Mouse (Mus musculus) ovary, adult 18-20 months (tissue): ENCODE data around the gene Ubc.
"Not testable (repeated sequence)": the region's sequence is repeated elsewhere in the genome, so short reads cannot be mapped to it uniquely, and the experiment has no call there.

ENCODE experiments used
- DNase-seq: peaks from one replicate; pipeline ENCODE4 v3.0.0; 2022; ENCODE audit warnings: low spot score, mixed read lengths

The Ubc gene

DNA sequence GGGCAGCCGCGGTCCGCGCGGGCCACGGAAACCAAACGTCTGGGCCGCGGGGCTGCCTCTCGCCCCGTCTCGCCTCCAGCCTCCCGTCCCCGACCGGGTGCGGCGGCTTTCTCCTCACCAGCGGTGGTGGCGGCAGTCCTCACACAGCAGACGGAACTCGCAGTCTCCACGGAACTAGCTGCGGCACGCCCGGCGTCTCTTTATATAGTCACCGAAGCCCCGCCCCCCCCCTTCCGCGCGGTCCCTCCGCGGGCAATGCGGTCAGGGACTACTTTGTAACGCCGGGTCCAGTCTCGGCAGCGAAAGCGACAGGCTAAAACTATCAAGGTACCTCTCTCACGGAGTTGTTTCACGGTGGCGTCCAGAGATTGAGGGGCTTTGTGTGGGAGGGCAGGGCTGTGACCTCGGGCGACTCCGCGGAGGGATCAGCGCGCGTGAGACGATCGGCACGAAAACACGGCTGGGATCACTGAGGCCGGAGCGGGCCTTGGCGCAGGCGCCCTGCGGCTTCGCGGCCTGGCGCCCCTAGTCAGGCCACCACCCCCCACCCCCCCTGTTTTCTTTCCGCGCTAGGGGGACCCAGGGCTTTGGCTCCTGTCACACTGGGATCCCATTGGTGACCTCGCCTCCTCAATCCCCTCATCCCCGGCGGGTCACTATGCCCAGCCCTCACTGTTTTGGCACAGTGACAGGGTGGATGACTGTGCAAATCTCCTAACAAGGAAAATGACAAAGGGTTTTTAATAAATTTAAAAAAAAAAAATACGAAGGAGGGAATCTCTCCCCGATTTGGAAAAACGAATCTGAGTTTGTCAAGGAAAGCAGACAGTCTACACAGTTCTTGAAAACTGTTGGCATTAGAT lies at the start of gene Ubc:
Gene Ubc (minus strand): TSS at position 624 of the 863 bp plus-strand sequence.
- peak; percentile 90 for DNase-seq

DNA sequence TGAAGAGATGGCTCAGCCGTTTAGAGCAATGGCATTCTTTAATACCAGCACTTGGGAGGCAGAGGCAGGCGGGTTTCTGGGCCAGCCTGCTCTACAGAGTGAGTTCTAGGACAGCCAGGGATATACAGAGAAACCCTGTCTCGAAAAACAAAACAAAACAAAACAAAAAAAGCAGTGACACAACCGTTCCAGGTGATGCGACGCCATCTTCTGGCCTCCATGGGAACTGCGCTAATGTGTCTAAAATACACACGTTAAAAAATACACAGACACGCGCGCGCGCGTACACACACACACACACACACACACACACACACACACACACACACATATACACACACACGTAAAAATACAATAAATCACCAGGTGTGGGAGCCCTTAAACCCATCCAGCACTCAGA lies 44.3 kb upstream of the Ubc start:
- DNase-seq, result not testable (repeated sequence)

DNA sequence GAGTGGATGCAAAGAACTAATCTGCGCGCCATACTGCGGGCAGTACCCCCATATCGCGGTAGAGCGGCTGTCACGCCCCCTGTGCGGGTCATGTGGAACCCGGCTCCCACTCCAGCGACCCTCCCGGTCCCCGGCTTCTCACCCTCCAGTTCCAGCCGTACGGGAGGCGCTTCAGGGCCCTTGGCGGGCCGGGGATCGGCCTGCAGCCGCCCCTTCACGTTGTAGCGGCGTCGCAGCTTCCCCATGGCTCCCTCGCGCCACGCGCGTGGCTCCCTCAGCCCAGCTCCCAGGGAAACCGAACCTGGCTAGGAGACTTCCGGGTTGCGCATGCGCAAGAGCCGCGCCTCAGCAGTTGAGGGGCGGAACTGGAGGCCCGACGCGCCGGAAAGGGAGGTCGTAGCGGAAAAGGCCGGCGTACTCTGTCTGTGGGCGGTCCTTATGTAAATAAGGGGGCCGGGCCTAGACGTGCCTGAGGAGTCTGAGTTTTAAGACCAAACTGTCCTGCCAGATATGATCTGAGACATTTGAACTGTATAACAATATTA lies 43.9 kb upstream of the Ubc start, which contains the start of gene Dhx37:
Gene Dhx37 (minus strand): TSS at position 329 of the 545 bp plus-strand sequence.
- peak; percentile 91 for DNase-seq

DNA sequence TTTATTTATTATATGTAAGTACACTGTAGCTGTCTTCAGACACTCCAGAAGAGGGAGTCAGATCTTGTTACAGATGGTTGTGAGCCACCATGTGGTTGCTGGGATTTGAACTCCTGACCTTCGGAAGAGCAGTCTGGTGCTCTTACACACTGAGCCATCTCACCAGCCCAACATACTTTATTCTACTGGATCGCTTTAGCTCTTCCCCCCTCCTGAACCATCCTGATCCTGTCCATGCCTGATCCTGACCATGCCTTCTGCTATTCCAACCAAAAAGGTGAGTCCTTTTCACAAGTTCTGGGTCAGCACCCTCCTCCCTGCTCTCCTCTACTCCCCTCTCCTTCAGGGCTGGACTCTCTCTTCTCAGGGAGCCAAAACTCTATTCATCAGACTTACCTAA lies 42.3 kb upstream of the Ubc start:
- not testable (repeated sequence) for DNase-seq

DNA sequence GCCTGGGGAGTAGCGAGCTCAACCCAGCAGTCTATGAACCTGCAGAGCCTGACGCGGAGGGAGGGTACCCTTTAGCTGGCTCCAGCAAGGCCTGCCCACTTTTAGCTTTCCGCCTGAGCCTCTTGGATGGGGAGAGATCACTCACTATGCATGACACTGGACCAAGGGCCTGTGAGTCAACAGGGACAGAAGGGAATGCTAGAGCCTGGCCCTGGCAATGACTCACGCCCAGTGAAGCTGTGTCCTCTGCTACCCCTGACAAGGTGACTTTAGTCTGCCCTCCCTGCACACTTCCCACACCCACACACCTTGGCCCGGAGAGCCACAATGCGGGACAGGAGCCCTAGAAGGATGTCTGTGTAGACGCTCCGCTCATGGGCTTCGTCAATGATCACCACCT lies 36.3 kb upstream of the Ubc start:
- no peak for DNase-seq

DNA sequence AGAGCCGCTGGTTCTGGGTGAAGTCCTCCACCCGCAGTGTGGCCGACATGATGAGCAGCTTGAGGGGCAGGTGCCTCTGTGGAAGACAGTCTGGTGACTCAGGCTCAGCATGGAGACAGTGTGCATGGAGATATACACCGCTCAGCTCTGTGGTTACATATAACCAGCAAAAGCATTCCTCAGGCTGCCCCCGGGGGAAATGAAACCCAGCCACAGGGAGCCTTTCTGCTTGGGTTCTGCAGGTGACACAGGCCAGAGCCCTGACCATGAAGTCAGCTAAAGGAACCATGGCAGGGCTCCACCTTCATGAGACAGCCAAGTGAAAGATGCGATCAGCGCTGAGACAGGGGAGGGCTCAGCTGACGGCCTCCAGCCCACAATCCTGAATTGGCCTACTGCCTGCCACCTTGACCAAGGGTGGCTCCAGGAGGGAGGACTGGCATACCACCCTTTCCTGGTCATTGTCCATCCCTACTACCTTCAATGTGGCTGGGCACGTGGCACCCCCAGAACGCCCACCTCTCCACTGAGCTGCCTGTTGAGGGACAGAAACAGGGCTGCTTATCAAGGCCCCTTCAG lies 35.8 kb upstream of the Ubc start:
- no peak for DNase-seq

DNA sequence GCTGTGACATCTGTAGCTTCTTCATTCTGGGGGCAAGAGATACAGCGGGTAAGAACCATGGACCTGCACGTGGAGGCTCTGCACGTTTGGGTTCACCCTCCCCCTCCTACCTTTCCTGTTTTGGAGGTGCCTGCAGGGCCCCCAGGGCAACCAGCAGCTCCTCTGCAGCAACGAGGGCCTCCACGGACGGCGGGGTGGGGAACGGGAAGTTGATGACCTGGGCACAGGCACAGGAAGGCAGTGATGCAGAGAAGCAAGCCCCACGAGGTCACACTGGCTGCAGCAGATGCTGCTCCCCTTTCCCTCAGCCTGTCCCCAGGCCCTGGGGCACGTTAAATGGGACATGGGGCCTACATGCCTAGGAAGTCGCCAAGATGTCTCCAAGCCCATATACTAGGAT lies 29.1 kb upstream of the Ubc start:
- DNase-seq, result no peak

DNA sequence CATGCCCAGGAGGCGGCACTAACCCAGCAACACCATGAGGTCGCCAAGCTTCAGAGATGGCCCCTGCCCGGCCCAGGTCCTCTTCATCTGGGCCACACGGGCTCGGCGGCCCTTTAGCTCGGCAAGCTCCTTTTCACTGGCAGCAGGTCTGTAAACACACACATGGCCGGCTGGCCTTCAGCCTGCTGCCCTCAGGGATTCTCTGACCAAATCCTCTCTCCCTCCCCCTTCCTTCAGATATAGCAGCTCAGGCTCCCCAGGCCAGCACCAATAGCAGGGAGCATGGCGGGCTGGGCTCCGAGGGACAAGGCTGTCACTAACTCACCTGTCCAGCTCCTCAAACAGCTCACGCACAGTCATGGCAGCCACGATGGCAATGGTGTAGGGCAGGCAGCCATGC lies 28.6 kb upstream of the Ubc start:
- DNase-seq, result no peak

DNA sequence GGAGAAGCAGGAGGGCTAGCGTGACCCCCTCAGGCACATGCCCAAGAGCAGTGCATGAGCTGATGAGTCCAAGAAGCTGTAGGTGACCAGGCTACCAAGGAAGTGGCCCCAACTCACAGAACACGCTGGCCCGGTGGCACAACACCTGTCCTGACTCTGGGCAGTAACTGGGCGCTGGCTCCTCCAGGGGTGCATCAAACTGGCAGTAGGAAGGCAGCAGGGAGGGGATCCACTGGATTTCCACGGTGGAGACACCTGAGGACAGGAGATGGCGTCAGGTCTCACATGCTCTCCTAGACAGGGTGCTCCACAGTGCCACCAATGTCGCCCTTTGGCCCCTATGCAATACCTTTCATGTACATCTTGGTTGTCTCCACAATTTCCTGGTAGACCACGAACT lies 26.2 kb upstream of the Ubc start:
- DNase-seq, result no peak

DNA sequence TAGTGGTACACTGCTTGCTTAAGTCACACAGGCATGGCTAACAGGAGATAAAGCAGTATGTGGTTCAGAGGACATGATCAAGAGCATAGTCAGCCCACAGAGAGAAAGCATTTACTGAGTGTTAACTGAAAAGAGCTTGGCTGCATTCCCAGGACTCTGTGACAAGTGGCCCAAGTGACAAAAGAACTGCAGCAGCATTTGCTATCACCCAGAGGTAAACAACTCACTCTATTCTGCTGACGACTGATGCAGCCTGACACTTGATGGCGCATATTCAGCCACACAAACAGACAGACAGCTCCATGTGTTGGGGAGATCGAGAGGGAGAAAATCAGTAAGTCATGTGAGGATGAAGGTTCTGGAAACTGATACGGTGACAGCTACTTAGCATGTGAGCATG lies 23.8 kb upstream of the Ubc start:
- DNase-seq, result no peak

DNA sequence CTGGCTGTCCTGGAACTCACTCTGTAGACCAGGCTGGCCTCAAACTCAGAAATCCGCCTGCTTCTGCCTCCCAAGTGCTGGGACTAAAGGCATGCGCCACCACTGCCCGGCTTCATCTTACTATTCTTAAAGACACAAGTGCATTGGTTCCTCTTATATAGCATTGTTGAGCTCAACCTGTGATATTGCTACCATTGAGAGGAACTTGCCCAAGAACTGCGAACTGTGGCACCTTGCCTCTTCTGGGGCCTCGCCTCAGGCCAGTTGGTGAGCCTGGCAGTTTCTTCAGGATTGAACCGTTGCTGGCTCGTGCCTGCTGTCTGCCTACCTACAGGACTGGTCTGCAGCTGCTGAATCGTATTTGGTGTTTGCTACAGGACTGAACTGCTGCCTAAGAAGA lies 22.5 kb upstream of the Ubc start:
- DNase-seq, result not testable (repeated sequence)

DNA sequence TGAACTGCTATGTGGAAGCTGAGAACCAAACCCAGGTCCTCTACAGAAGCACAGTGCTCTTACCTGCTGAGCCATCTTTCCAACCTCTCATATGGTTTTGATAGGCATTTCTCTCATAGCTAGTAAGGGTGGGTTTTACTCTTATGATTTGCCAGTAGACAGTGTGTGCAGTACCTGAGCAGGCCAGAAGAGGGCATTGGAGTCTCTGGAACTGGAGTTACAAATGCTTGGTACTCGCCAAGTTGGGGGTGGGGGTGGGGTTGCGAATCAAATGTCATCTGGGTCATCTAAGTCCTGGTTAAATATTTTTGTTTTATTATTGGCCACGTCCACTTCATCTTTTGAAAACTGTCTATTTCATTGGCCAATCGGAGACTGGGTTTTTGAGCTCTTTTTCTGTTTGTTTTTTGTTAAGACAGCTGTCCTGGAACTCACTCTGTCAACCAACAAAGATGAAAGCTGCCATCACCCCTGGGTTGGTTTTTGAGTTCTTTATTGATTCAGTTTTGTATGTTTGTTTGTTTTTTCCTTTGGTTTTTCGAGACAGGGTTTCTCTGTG lies 22.0 kb upstream of the Ubc start:
- no peak for DNase-seq

DNA sequence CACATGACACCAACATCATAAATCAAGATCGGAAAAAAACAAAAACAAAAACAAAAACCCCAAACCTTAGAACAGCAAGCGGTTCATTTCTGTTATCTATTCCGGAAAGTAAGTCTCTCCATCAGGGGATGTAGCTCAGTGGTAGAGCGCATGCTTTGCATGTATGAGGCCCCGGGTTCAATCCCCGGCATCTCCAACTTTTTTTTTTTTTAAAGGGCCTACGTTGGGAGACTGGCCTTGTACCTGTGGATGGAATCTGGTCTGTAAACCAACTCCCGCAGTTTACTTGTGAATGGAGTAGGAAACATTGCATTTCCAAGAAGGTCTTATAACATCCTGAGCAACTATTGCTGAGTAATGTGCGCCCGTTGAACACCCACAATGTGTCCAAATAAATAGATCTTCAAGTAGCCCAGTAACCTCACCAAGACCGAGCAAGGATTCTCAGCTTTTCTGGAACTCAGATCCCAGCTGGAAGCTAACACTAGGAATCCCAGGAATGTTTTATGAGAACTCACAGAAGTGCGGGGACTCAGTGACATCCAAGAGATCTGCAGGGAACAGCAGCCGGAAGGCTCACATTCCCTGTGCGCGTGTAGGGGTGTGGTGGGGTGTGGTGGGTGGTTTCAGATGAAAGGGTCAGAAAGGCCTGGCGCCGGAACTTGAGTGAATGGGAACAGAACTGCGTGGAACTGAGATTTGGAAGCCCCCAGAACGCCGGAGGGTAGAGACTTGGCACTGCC lies 19.5 kb upstream of the Ubc start:
- DNase-seq, result no peak

DNA sequence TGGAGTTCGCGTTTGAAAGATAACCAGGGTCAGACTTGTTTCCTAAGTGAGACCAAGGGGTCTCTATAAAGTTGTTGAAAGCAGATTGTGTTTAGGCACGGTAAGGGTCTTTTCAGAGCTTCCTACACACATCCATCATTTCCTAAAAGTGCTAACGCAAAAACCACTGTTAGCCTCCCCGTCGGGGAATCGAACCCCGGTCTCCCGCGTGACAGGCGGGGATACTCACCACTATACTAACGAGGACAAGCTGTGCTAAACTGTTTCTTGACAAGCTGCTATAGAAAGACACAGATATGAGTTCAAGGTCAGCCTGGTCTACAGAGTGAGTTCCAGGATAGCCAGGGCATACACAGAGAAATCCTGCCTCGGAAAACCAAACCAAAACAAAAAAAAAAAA lies 18.8 kb upstream of the Ubc start:
- DNase-seq, result peak; percentile 65

DNA sequence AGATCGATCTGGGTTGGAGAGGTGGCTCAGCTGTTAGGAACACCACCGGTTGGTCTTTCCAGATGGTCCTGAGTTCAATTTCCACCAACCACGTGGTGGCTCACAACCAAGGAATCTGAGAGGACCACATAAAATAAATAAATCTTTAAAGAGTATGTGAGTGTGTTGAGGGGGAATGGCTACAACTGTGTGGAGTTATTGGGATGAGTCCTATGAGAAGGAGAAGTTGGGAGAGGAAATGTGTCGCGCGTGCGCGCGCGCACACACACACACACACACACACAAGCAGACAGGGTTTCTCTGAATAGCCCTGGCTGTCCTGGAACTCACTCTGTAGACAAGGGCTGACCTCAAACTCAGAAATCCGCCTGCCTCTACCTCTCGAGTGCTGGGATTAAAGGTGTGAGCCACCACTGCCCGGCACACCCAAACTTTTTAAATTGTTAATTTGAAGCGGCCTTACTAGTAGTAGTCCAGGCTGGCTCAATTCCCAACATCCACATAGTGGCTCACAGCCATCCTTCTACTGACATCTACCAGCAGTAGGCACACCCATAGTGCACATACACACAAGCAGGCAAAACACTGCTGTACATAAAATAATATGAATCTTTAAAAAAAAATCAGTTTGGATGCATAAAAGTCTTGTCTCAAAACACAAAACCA lies 18.0 kb upstream of the Ubc start:
- no peak for DNase-seq

DNA sequence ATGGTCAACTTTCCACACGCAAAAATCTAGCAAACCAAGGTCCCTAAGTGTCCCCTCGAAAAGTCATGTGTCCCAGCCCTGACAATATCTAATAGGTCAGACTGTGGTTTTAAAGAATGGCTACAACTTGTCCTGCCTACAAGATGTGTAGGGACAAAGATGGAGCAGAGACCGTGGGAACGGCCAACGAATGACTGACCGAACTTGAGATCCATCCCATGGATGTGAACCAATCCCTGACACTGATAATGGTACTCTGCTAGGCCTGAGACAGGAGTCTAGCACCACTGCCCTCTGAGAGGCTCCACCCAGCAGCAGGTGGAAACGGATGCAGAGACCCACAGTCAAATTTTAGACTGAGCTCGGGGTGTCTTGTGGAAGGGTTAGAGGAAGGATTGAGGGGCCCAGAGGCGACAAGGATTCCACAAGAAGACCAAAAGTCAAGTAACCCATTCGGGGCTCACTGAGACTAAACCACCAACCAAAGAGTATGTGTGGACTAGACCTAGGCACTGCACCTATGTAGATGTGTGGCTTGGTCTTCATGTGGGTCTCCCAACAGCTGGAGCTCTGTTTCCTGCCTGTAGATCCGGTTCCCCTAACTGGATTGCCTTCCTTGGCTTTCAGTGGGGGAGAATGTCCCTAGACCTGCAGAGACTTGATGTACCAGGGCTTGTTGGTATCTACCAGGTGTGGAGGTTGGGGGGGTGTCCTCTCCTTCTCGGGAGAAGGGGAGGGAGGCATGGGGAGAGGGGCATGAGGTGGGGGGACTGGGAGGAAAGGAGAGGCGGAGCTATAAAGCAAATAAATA lies 17.2 kb upstream of the Ubc start:
- no peak for DNase-seq

DNA sequence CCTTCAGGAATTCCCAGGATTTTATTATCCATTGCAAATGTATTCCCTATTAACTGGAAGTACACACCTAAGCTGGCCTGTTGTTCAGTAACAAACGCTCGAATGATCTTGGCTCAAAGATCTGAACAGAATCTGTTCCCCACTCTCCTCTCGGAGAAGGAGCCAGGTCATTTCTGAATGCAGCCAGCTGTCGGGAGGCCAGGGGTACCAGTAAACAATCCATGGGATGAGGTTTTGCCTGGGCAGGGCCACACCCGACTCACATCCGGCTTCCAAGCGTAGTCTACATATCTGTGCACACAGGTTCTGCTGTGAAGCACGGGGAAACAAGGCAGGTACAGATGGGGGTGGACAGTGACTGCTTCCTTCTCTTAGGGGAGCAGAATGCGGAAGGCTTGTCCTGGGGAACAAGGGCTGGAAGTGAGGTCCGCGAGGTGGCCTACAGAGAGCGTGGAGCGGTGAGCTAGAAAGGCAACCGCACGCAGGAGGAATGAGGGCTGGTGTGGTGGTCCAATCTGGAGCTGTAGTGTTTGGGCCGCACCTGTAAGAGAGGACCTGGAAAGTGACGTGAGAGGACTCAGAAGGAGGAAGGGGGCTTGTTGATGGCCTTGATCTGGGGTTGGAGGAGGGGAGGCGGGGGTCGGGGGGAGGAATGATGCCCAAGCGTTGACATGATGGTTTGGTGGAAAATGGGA lies 16.5 kb upstream of the Ubc start:
- peak; percentile 46 for DNase-seq

DNA sequence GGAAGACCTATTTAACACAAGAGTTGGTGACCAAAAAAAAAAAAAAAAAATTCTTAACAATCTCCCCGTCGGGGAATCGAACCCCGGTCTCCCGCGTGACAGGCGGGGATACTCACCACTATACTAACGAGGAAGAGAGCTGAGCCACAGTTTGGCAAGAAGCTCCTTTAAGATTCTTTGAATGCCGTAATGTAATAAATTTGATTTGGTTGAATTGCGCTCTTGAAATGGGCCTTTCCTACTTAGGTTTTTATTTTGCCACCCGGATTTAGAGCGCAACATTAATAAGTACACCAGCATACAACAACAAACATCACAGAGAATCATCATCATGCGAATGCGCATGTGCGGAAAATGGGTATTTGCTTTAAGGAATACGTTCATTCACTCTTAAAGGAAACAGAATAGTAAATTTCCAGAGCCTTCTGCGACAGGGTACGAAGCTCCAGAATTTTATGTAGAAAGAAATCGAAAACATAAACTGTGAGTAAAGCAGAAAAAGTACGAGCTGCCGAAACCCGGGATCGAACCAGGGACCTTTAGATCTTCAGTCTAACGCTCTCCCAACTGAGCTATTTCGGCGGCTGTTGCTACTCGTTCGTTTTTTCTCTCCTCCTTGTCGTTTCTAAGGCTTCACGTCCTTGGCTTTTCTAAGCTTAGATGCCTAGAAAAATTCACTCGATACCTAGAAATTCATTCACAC lies 15.7 kb upstream of the Ubc start:
- peak; percentile 62 for DNase-seq

DNA sequence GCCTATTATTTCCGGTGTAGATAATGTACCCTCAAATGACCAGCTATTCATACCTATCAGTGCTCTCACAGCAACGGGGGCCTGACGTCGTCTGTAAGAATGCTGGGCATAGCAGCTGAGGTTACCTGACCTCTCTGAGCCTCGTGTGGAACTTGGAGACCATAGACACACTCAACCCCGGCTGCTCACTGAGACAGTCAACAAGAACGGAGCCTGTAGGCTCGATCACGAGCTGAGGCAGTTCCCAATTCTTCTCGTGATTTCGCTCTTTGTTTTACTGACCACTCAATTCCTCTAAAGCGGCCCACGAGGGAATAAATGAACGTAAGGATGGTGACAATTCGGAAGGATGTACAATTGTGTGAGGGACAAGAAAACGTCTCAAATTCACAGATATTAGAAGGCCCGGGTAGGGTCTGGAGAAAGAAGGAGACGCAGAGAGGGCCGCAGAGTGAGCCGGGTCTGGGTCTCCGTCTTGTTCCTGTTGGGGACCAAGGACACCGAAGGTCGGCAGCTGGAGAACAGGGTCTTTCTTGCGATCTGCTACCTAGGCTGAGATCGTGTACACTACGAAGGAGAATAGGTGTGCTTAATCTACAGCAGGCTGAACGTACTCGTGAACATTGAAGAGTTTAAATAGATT lies 15.0 kb upstream of the Ubc start:
- peak; percentile 40 for DNase-seq
